Mouse (Mus musculus) frontal cortex, postnatal 36 days (tissue): Measurements from ENCODE around the gene Eif2a.

Experiments
- DNase-seq, 2 experiments: peaks; one replicate each; pipeline ENCODE4 v3.0.0; 2022; ENCODE audit warnings: low spot score in 2 of 2

The Eif2a gene

DNA sequence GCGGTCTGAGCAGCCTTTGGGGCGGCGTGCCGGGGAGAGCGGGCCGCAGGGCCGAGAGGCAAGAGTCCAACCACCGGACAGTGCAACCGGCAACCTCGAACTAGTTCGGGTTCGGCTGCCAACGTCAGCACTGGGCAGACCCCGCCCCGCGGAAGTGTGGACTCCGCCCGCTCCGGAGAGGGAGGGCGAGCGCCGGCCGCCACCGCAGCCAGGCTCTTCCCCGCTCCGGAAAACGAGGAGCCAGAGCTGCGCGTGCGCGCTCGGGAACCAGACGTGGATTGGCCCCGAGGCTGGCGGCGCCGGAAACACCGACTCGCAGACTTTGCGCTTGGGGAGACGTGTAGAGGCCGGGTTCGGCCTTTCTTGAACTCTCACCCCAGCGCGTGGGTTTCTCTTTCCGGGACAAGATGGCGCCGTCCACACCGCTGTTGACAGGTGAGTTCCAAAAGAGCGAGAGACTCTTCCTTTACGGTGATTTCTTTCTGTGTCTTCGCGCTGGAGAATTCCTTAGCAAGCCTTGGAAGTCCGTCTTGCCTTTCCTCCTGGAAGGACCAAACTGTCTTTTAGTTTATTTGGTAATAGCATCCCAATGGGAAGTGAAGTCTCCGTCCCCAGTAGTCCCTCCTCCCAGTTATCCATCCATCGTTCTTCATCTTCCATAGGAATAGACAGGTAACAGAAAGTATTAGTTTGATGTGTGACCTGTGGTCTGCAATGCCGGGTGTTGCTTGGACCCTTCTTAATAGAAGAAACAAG lies at the start of gene Eif2a, which contains the start of gene Serp1:
Gene Eif2a, plus strand, starts transcription at position 170 of the 756 bp plus-strand sequence.
Gene Serp1, minus strand, starts transcription at position 241 of the 756 bp plus-strand sequence.
- DNase-seq = peak; percentile 99 to 100

DNA sequence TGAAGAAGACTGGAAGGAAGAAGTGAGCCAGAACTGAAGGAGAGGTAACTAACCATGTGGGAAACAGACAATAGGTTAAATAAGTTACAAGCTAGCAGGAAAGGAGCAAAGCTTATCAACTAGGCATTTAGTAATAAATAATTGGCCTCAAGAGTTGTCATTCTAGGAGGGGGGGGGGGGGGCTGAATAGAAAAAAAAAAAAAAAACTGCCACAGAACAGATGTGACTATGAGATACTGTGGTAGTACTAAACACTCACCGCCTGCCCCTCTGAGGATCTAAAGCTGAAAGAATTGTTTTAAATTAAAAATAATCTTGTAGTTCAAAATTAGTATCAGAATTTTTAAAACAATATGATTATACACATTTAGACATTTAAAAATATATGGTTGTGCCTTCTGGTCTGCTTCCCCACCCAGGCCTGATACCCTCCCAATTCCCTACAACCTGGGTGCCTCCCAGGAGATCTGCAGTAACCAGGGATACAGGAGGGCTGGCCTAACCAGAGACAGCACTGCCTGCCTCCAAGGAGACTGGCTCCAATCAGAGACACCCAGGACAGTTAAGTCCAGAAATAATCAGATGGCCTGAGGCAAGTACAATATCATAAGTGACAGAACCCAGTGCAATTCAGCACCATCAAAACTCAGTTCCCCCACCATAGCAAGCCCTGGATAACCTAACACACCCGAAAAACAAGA lies 46.7 kb upstream of the Eif2a start:
- no peak for DNase-seq

DNA sequence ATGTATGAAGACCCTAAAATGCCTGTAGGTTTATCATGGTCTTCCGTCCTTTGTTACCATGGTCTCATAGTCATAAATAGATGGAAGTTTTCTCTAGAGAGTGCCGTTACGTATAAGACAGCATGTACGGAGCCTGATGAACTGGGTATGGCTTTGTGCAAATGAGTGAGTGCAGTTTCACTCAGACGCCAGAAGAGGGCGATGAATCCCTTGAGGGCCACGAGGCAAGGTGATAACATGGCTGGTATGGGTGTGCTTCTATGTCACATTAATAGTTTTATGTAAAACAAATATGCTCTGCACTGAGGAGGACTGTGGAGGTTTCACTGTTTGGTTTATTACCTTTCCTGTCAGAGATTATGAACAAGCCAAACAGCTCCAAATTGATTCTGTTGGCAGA lies 39.7 kb upstream of the Eif2a start:
- DNase-seq = no peak

DNA sequence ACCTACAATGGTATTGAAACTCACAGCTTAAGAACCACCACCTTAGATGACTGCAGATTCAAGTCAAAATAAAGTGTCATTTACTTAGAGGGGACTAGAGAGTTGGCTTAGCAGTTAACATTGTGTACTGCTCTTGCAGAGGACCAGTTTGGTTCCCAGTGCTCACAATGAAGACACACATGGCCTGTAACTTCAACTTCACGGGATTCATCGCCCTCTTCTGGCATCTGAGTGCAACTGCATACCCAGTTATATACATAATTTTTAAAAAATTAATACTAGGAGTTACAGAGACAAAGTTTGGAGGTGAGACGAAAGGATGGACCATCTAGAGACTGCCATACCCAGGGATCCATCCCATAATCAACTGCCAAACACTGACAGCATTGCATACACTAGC lies 38.5 kb upstream of the Eif2a start:
- no peak for DNase-seq

DNA sequence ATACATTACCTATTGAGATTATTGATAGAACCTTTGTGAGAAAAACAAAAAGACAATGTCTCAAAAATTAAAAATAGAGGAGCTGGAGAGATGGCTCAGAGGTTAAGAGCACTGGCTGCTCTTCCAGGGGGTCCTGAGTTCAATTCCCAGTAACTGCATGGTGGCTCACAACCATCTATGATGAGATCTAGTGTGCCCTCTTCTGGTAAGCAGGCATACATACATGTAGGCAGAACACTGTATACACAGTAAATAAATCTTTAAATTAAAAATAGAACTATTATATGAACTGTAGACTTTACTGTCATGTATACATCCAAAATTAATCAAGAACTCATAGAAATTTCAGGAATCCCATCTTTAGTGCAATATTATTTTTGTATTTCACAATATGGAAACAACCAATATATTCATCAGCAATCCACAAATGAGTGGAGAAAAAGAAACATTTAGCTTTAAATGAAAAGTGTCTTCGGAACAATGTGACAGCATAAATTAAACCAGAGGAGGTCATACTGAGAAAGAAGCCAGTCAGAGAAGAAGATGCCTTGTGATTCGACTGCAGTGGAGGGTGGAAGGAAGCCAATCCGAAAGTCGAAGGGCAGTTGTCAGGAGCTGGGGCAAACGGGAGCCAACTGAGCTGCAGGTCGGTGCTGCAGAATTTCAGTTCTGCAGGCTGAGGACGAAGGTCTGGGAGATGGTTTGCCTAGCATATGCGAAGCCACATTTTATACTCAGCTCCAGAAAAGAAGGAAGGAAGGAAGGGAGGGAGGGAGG lies 37.4 kb upstream of the Eif2a start:
- no peak for DNase-seq

DNA sequence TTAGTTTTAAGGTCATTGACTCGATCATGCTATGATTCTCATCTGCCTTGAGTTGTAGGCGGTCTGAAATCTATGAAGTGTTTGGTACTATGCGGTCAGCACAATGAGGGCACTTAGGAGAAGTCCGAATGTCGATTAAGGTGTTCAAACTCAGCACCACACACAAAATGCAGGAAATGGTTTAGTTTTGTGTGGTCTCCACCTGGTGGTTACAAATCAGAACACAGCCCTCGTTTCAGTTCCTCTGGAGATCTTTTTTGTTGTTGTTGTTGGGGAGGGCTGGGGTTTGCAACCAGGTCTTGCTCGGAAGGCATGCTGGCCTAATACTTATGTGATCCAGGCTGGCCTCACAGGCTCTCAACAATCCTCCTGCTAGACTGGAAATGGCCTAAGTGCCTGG lies 34.8 kb upstream of the Eif2a start:
- peak; percentile 28 to 47 for DNase-seq

DNA sequence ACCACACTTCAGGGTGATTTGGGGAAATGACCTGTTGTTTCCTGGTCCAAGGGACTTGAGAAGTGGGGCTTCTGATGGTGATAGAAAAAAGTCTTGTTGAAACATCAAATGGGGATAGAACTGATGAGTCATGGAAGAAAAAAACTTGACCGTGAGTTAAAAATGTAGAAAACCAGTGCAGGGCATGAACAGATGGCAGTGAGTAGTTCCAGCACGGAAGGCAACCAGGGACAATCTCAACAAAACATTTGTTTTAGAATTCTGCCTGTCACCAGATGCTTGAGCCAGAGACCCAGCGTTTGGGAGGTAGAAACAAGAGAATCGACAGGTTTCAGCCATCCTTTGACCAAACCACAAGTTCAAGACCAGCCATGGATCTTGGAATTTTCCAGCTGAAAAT lies 32.0 kb upstream of the Eif2a start:
- peak; percentile 24 to 54 for DNase-seq

DNA sequence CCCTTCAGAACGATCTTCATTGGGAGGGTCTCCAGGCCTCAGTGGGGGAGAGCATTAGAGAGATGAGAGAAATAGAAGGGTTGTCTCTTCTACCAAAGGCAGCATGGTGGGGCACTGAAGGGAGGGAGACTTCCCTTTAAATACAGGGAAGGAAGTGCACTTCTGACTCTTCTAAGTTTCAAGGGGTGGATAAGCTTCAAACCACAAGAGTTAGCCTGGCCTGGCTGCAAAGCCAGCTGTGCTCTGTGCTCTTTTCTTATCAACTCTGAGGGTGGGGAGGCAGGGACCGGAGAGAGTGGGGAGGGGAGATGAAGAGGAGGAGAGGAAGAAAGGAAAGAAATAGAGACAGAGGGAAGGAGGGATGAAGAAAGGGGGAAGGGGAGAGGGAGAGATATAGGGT lies 23.7 kb upstream of the Eif2a start:
- DNase-seq = no peak

DNA sequence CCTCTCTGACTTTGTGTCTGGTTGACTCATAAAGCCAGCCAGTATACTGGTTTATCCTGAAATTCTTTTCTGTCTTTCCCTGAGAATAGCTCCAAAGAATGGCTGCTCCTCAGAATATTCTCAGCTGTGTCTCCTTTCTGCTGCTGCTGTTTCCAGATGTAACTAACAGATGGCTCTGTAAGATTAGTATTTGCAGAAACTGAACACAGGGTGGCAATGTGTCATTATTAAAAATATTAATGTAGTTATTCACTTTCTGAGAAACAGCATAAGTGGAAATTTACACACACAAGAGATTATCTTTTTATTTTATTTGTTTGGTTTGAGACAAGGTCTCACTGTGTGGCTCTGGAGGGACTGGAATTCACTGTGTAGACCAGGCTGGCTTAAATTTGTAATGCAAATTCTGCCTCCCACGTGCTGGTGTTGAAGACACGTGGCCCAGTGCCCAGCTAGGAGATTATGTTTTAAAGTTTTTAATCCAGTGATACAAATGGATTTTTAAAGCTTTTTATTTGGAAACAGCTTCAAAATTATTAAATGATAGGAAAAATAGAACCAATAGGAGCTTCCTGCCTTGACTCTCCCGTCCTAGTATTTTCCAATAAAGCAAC lies 21.8 kb upstream of the Eif2a start:
- no peak for DNase-seq

DNA sequence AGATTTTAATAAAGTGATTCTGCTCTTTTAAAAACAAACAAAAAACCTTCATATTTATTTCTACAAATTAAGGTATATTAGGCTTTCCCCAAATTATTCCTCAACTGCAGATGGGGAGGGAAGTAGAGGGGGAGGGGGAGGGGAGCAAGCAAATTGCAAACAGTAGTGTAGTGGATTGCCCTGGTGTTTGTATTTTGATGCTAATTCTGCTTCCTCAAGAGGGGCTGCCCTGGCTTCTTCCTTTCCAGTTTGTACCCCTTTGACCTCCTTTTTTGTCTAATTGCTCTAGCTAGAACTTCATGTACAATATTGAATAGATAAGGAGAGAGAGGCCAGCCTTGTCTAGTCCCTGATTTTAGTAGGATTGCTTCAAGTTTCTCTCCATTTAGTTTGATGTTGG lies 20.9 kb upstream of the Eif2a start:
- no peak for DNase-seq

DNA sequence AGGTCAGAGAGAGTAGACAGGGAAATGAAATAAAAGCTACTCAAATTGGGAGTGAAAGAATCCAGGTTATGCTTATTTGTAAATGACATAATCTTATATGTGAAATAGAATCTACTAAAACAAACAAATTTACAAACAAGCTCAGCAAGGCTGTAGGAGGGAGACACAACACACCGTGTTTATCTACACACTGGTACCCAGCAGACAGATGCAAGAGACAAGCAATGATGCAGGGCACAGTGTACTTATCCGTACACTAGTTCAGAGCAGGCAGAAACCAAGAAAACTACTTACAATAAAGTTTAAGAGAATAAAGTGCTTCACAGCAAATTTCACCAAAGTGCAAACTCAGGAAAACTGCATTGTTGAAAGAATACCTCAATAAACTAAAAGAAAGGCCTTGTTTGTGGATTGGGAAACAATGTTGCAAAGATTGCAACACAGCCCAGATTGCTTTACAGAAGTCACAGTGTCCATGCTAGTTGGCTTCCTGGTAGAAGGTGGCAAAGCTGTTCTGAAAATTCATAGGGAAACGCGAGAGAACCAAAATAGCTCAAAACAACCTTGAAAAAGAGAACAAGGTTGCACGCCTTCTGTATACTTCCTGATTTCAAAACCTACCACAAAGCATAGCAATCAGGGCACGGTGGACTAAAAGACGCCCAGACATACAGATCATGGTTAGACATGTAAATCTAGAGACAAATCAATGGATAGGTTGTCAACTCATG lies 17.4 kb upstream of the Eif2a start:
- no peak for DNase-seq

DNA sequence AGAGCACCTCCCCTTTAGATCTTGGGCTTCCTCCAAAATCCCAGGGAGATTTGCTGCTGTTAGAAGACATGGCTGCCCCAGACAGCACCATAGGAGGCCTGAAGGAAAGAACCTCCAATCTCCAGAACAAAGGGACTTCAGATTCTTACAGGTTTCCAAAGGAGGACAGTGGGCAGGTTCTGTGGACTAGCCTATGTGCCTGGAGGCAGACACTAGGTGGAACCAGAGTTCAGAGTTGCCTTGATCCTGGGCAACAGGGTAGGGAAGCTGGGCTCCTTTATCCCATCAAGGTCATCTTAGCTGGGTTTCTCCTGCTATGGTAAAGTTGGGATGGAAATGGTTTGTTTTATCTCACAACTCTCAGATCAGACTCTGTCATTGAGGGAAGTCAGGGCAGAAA lies 14.0 kb upstream of the Eif2a start:
- no peak for DNase-seq

DNA sequence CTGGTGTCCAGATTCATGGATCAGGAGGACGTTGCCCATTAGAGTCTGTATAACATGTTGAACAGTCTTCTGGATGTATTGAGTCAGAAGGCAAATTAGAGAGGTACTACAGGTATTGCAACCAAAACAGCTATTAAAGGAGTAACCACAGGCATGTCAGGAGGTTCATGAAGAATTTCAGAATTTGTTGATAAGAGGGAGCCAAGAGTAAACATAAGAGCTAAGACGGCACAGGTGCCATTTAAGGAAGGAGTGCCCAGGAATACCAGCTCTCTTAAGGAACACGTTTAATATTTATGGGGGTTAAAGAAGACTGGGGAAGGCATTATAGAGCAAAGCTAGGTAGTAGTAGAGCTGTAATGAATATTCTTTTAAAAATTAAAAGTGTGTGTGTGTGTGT lies 12.9 kb upstream of the Eif2a start:
- no peak for DNase-seq

DNA sequence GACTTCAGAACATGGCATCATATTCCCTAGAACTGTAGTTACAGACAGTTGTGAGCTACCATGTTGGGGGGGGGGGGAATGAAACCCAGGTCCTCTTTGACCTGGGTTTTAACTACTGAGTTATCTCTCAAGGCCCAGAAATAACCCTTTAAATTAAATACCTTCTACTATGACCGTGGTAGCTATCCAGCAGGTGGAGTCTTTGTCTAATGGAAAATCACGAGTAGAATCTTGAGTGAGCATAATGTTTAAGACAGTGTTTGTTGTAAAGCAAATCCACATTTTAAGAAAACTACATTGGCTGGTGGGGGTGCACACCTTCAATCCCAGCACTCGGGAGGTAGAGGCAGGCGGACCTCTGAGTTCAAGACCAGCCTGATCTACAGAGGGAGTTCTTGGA lies 12.1 kb upstream of the Eif2a start:
- no peak for DNase-seq

DNA sequence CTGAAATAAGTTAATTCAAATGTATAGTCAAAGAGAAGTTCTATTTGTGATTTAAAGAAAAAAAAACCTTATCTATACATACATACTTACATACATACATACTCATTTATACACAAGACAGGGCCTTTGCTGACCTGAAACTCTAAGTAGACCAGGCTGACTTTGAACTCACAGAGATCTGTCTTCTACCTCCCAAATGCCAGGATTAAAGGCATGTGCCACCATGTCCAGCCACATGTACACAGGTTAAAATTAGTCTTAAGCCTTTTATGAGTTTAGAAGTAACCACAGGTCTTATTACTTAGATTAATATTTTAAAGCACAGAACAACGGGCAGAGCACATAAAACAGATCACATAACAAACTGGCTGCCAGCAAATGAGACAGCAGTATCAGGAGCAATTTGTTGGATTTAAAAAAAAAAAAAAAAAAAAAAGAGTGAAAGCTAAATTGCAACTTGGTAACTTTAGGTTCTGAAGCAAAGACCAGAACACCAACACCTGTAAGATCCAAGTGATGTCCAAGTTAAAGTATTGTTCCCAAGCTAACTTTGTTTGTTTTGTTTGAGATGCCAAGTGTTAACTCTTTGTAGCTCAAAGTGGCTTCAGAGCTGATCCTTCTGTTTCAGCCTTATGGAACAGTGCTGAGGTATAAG lies 9.5 kb upstream of the Eif2a start:
- DNase-seq = no peak

DNA sequence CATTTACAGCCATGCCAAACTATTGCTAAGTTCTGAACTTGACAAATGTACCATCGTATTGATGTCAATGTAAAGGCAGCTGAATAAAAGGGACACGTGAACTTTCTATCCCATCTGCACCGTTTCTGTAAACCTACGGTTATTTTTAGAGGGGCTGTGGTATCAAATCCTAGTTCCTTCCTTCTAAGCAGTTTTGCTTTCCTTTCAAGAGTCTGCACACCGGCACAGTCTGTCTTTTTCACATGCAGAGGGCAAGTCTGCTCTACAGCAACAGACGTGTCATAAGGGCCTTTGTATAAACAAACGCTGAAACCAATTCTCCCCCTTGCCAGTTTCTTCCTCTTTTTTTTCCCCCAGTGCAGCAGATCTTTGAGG lies 9.0 kb upstream of the Eif2a start:
- DNase-seq = no peak

DNA sequence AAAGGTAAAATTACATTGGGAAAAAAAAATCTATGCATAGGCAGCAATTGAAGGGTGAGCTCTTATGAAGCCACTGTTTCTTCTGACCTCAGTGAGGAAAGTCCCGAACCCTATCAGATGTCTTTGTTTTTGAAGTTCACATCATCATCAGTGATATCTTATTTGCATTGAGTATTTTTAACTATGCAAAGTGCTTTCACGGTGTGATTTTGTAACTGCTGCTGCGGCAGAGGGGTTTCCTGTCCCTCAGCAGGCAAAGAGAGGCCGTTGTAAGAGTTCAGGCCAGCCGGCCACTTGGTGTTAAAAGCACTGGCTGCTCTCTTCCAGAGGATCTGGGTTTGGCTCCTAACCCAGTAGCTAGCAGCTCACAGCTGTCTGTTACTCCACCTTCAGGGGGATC lies 8.4 kb upstream of the Eif2a start:
- DNase-seq = no peak

DNA sequence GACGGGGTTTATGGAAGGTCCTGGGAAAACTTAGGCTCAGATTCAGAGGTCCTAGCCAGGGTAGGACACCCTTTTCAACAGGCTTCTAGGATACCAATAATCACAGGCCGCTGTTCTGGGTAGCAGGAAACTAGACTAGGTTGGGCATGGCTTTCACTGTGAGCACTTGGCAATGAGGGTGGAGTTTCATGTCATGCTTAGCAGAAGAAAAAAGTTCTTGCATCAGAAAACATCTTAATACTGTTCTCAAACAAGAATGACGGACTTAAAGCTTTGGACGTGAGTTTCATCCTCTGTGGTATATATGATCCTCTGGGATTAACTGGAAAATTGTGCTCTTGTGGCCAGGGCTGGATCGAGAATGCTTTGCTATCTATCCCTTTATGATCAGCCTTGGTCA lies 7.8 kb upstream of the Eif2a start:
- DNase-seq = no peak

DNA sequence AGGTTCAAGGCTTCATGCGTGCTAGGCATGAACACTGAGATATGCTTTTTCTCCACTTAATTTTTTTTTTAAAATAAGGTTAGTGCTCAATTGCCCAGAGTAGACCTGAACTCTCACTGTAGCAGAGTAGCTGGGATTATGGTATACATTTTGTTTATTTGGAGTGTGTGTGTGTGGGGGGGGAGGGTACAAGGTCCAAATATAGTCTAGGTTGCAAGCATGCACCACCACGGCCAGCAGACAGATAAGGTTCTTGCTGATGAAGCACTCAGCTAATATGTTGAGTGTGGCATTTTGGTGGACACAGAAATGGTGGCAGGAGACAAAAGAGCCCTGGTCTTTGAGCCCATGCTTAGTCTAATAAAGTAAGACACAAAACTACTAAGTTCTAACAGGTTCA lies 6.7 kb upstream of the Eif2a start:
- no peak for DNase-seq

DNA sequence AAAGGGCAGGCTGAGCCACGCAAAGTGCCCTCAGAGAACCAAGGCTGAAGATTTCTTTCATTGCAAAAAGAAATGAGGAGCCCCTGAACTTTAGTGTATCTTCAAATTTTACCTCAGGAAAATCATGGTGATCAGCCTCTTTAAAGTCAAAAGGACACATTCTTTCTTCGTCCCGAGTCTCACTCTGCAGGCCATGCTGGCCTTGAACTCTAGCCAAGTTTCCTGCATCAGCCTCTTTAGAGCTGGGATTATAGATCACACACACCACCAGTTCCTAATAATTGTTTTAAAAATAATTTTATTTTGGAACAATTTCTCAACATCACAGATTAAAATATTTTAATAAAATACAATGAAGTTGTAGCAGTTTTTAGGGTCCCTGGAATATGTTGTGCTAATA lies 6.1 kb upstream of the Eif2a start:
- DNase-seq = no peak

DNA sequence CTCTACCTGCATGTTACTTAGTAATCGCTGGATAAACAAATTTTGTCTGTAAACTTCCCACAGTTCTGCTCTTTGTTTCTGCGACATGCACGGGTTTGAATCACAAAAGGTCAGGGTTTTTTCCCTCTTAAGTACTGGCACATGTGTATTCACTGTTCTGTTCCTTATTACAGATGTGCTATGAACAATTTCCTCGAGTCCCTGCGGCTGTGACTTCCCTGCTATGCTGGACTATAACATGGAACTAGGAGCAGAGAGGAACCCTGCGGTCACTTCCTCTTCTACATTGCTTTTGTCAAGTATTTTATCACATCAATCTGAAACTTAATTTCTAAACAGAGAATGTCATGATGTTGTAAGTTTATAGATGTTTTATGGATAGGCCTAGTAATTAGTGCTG lies 5.3 kb upstream of the Eif2a start:
- no peak for DNase-seq
